Mouse (Mus musculus) liver, embryonic 16.5 days (tissue): ENCODE results near the gene Ptprb. TPM values are rescaled to one million over a fixed set of nuclear protein-coding genes. Genes with fewer than 3 reads are reported as not detected.

Source experiments
- ATAC-seq: fragments of 200-750 bp; cut with Nextera tagmentation; 2 replicates; pipeline ENCODE4 v1.8.0; 2017; ENCODE audit warnings: low read depth, mild to moderate bottlenecking, moderate number of reproducible peaks, moderate library complexity
- H3K27ac ChIP-seq: fragments of 300-500 bp; sonication (generic); 2 replicates; pipeline ENCODE4 v1.5.1; 2014; ENCODE audit warnings: mild to moderate bottlenecking, low read length
- H3K27me3 ChIP-seq: fragments of 300-500 bp; sonication (generic); 2 replicates; pipeline ENCODE4 v1.6.1; 2014; ENCODE audit warnings: low read depth, low read length, mixed read lengths; ENCODE audit not compliant: control insufficient read depth, insufficient read depth
- H3K36me3 ChIP-seq: fragments of 300-500 bp; sonication (generic); 2 replicates; pipeline ENCODE4 v1.6.1; 2014; ENCODE audit warnings: mild to moderate bottlenecking; ENCODE audit not compliant: control insufficient read depth, insufficient read depth
- H3K4me1 ChIP-seq: fragments of 300-500 bp; sonication (generic); 2 replicates; pipeline ENCODE4 v1.6.1; 2014; ENCODE audit warnings: low read depth, low read length, mixed read lengths; ENCODE audit not compliant: control insufficient read depth
- H3K4me2 ChIP-seq: fragments of 300-500 bp; sonication (generic); 2 replicates; pipeline ENCODE4 v1.6.1; 2014; ENCODE audit warnings: low read depth, low read length, mixed read lengths
- H3K4me3 ChIP-seq: fragments of 300-500 bp; sonication (generic); 2 replicates; pipeline ENCODE4 v1.5.1; 2014; ENCODE audit warnings: low read depth, mild to moderate bottlenecking, low read length
- H3K9ac ChIP-seq: fragments of 300-500 bp; sonication (generic); 2 replicates; pipeline ENCODE4 v1.6.1; 2014; ENCODE audit warnings: low read depth, low read length
- H3K9me3 ChIP-seq: fragments of 300-500 bp; sonication (generic); replicated peaks from 2 replicates; pipeline ENCODE4 v1.6.1; 2016; ENCODE audit warnings: low read length; ENCODE audit not compliant: control insufficient read depth
- WGBS: fragments of 180-500 bp; shearing (Covaris S2); extraction: QIAGEN DNeasy Blood & Tissue Kit; methylation state at CpG from one replicate; pipeline ENCODE4 v1.1.7; 2014; ENCODE audit not compliant: insufficient replicate concordance; 5-methylcytosine and 5-hydroxymethylcytosine counted together
- polyA plus RNA-seq: library from polyadenylated mRNA; unstranded; fragments of >200 nt; fragmentation: Nextera tagmentation; extraction: Ambion mirVana; gene quantifications from 2 replicates; pipeline ENCODE4 v1.2.1, GENCODE M21; 2015

Ptprb gene
- polyA plus RNA-seq, 1 experiment from 2014 or later, result 1.8 TPM

GRCm38 (mm10) chr10:116286697-116287344, 11.5 kb downstream of the Ptprb start:
- Histone ChIP-seq H3K9me3 (no peaks in the 10 kb centered on the region), H3K9ac (no peak overlapping the region), H3K4me2 (no peak overlapping the region), H3K36me3 (no peaks in the 10 kb centered on the region), H3K27ac (no peak overlapping the region), H3K4me3 (no peak overlapping the region), H3K27me3 (no peaks in the 10 kb centered on the region), H3K4me1 (no peaks in the 10 kb centered on the region)
- WGBS, result 66% methylated on average over 7 of the region's 7 CpGs
- peak; percentile 19; the same call in 1 of the 2 replicates for ATAC-seq

- Histone ChIP-seq H3K4me2 (no peak overlapping the region), H3K27ac (no peak overlapping the region), H3K36me3 (no peaks in the 10 kb centered on the region), H3K9ac (no peak overlapping the region), H3K4me3 (no peak overlapping the region), H3K4me1 (no peaks in the 10 kb centered on the region), H3K9me3 (no peaks in the 10 kb centered on the region), H3K27me3 (no peaks in the 10 kb centered on the region)
- peak; percentile 43 for ATAC-seq
- 9% methylated on average over 9 of the region's 9 CpGs for WGBS
These were observed 12.8 kb downstream of the Ptprb start for GRCm38 (mm10) chr10:116288130-116288529.

- Histone ChIP-seq H3K36me3 (no peaks in the 10 kb centered on the region), H3K4me1 (no peaks in the 10 kb centered on the region), H3K9ac (no peak overlapping the region), H3K4me3 (no peak overlapping the region), H3K27me3 (no peaks in the 10 kb centered on the region), H3K27ac (no peak overlapping the region), H3K9me3 (no peaks in the 10 kb centered on the region), H3K4me2 (no peak overlapping the region)
- 34% methylated on average over 4 of the region's 4 CpGs for WGBS
- no peak for ATAC-seq
These were observed 15.2 kb downstream of the Ptprb start for GRCm38 (mm10) chr10:116290483-116290882.

GRCm38 (mm10) chr10:116291153-116291755, 15.9 kb downstream of the Ptprb start:
- H3K9ac ChIP-seq, result no peak overlapping the region
- H3K4me1 ChIP-seq, result no peaks in the 10 kb centered on the region
- H3K27ac ChIP-seq, result no peak overlapping the region
- no peak overlapping the region for H3K4me3 ChIP-seq
- no peak for ATAC-seq
- H3K36me3 ChIP-seq, result no peaks in the 10 kb centered on the region
- H3K4me2 ChIP-seq, result no peak overlapping the region
- H3K27me3 ChIP-seq, result no peaks in the 10 kb centered on the region
- H3K9me3 ChIP-seq, result no peaks in the 10 kb centered on the region
- WGBS, result 33% methylated on average over 8 of the region's 8 CpGs

- H3K9me3 ChIP-seq, result no peaks in the 10 kb centered on the region
- no peak overlapping the region for H3K9ac ChIP-seq
- WGBS, result 60% methylated on average over 4 of the region's 4 CpGs
- H3K4me3 ChIP-seq, result no peak overlapping the region
- peaks cover 5% of the 10 kb centered on the region for H3K27me3 ChIP-seq
- no peaks in the 10 kb centered on the region for H3K36me3 ChIP-seq
- no peak for ATAC-seq
- H3K27ac ChIP-seq, result no peak overlapping the region
- H3K4me1 ChIP-seq, result no peaks in the 10 kb centered on the region
- no peak overlapping the region for H3K4me2 ChIP-seq
These were observed 21.1 kb downstream of the Ptprb start for GRCm38 (mm10) chr10:116296439-116296838.

GRCm38 (mm10) chr10:116297854-116298253, 22.5 kb downstream of the Ptprb start:
- H3K27me3 ChIP-seq, result peaks cover 9% of the 10 kb centered on the region
- no peak overlapping the region for H3K4me3 ChIP-seq
- ATAC-seq, result no peak
- no peak overlapping the region for H3K27ac ChIP-seq
- H3K4me2 ChIP-seq, result no peak overlapping the region
- no peaks in the 10 kb centered on the region for H3K4me1 ChIP-seq
- no peaks in the 10 kb centered on the region for H3K9me3 ChIP-seq
- WGBS, result 54% methylated on average over 12 of the region's 12 CpGs
- no peaks in the 10 kb centered on the region for H3K36me3 ChIP-seq
- no peak overlapping the region for H3K9ac ChIP-seq

GRCm38 (mm10) chr10:116300824-116301223, 25.5 kb downstream of the Ptprb start:
- peaks cover 9% of the 10 kb centered on the region for H3K27me3 ChIP-seq
- no peak overlapping the region; the same call in 1 of the 2 replicates for H3K4me3 ChIP-seq
- no peaks in the 10 kb centered on the region for H3K9me3 ChIP-seq
- H3K4me1 ChIP-seq, result no peaks in the 10 kb centered on the region
- no peak overlapping the region for H3K4me2 ChIP-seq
- no peak for ATAC-seq
- H3K27ac ChIP-seq, result no peak overlapping the region
- no peak overlapping the region for H3K9ac ChIP-seq
- no peaks in the 10 kb centered on the region for H3K36me3 ChIP-seq
- 22% methylated on average over 7 of the region's 7 CpGs for WGBS

- no peak overlapping the region for H3K9ac ChIP-seq
- under 1% methylated on average over 36 of the region's 36 CpGs for WGBS
- H3K27ac ChIP-seq, result no peak overlapping the region
- H3K9me3 ChIP-seq, result no peaks in the 10 kb centered on the region
- no peaks in the 10 kb centered on the region for H3K4me1 ChIP-seq
- peak overlapping the region; percentile 31 for H3K4me2 ChIP-seq
- ATAC-seq, result 0 out of 2 replicates have a peak, but pooled peaks have one; percentile 9
- H3K27me3 ChIP-seq, result peaks cover 9% of the 10 kb centered on the region
- H3K4me3 ChIP-seq, result peak overlapping the region; percentile 7; the same call in 1 of the 2 replicates
- no peaks in the 10 kb centered on the region for H3K36me3 ChIP-seq
These were observed 25.9 kb downstream of the Ptprb start for GRCm38 (mm10) chr10:116301258-116301657.

GRCm38 (mm10) chr10:116304355-116304754, 29.0 kb downstream of the Ptprb start:
- no peak for ATAC-seq
- WGBS, result 65% methylated on average over 4 of the region's 4 CpGs
- Histone ChIP-seq H3K9me3 (no peaks in the 10 kb centered on the region), H3K4me2 (no peak overlapping the region), H3K4me1 (no peaks in the 10 kb centered on the region), H3K27me3 (peaks cover 9% of the 10 kb centered on the region), H3K4me3 (no peak overlapping the region), H3K9ac (no peak overlapping the region), H3K27ac (no peak overlapping the region), H3K36me3 (no peaks in the 10 kb centered on the region)
